In the genomic region with DNA sequence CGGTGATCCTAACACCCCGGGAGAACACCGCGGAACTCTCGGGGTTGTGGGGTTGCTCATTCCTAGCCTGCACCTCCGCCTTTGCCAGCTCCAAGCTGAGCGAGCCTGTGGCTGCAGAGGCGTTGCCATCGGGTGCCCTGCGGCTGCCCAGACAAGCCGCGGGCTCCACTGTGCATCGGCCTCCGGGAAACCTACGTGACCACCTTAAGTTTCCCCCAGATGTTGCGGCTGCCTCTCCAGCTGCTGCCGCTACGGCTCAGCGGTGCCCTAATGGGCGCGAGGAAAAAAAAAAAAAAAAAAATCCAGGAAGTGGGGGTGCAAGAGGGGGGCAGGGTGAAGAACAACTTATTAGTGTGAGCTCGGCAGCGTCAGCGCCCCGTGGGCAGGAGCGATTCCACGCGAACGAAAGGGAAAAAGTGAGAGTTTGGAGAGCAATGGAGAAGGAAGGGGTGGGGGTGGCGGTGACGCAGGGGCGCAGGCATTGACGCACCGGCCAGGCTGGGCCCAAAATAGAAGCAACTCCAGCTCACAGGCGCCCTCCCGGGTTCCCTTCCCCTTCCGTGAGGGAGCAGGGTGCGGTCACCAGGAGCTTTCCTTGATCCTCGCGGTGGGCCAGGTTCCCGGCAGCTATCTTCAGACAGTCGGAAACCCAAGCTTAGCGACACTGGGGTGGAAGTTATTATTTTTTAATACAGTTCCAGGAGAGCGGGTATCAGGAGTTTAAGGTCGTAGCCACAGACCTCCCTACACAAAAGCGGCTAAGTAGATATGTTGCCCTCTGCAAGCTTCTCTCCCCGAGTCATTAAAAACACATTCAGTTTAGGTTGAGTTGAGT, we compare ENCODE assay signal across 8 mouse cellular contexts. TPM values are rescaled to one million over a fixed set of nuclear protein-coding genes. Genes with fewer than 3 reads are reported as not detected.
A peak's percentile ranks its signal among the peaks of the same experiment; 100 is the strongest.
DNase-seq lines count a peak whose midpoint lies in the region; ATAC-seq lines count a peak whose summit lies in the region.

No protein-coding gene starts in this region.

- H3K4me1 ChIP-seq in embryonic facial prominence, embryonic 11.5 days (ENCODE audit: control insufficient read depth, insufficient read depth, low read length) = no peaks in the 10 kb centered on the region
- peaks cover 29% of the 10 kb centered on the region; the same call in 1 of the 2 replicates for H3K4me1 ChIP-seq in limb, embryonic 15.5 days
- H3K4me1 ChIP-seq in midbrain, embryonic 16.5 days (ENCODE audit: control insufficient read depth, insufficient read depth, low read length) = peaks cover 26% of the 10 kb centered on the region
- H3K4me1 ChIP-seq in stomach, embryonic 14.5 days (ENCODE audit: control insufficient read depth, insufficient read depth, low read length) = 0 out of 2 replicates have a peak, but pooled peaks cover 3% of the 10 kb centered on the region

- H3K9ac ChIP-seq in embryonic facial prominence, embryonic 11.5 days (replicated peaks; ENCODE audit: low read length) = peak overlapping the region; percentile 57
- peak overlapping the region; percentile 60 for H3K9ac ChIP-seq in limb, embryonic 15.5 days
- H3K9ac ChIP-seq in midbrain, embryonic 16.5 days (ENCODE audit: low read depth, low read length) = peak overlapping the region; percentile 57
- peak overlapping the region; percentile 46 for H3K9ac ChIP-seq in stomach, embryonic 14.5 days (replicated peaks; ENCODE audit: low read depth, low read length)

- peak; percentile 73 for DNase-seq in A20 (ENCODE audit: low read depth, low spot score)
- DNase-seq in adrenal gland, adult 8-10 months = peak; percentile 78
- peak; percentile 80 for DNase-seq in embryonic facial prominence, embryonic 11.5 days (ENCODE audit: low spot score)
- peak; percentile 89 to 90 for DNase-seq in heart, adult 18-20 months
- DNase-seq in kidney, adult 11 months = peak; percentile 65

- no peaks in the 10 kb centered on the region for H3K36me3 ChIP-seq in embryonic facial prominence, embryonic 11.5 days (replicated peaks; ENCODE audit: control insufficient read depth, insufficient read depth, low read depth, low read length)
- H3K36me3 ChIP-seq in limb, embryonic 15.5 days = no peaks in the 10 kb centered on the region
- no peaks in the 10 kb centered on the region for H3K36me3 ChIP-seq in midbrain, embryonic 16.5 days (ENCODE audit: control insufficient read depth, insufficient read depth, low read length)
- no peaks in the 10 kb centered on the region for H3K36me3 ChIP-seq in stomach, embryonic 14.5 days (ENCODE audit: control insufficient read depth, insufficient read depth, low read length)

- no peaks in the 10 kb centered on the region for H3K9me3 ChIP-seq in embryonic facial prominence, embryonic 11.5 days (replicated peaks; ENCODE audit: control insufficient read depth, low read length)
- no peaks in the 10 kb centered on the region for H3K9me3 ChIP-seq in limb, embryonic 15.5 days
- H3K9me3 ChIP-seq in midbrain, embryonic 16.5 days (replicated peaks; ENCODE audit: control insufficient read depth, low read length, poor library complexity, severe bottlenecking) = no peaks in the 10 kb centered on the region
- no peaks in the 10 kb centered on the region for H3K9me3 ChIP-seq in stomach, embryonic 14.5 days (ENCODE audit: control insufficient read depth, low read depth, low read length)

- H3K4me2 ChIP-seq in embryonic facial prominence, embryonic 11.5 days (ENCODE audit: low read depth, low read length) = peak overlapping the region; percentile 98
- peak overlapping the region; percentile 98 for H3K4me2 ChIP-seq in limb, embryonic 15.5 days
- H3K4me2 ChIP-seq in midbrain, embryonic 16.5 days (ENCODE audit: low read length) = peak overlapping the region; percentile 81
- peak overlapping the region; percentile 96 for H3K4me2 ChIP-seq in stomach, embryonic 14.5 days (replicated peaks; ENCODE audit: low read depth, low read length)

- H3K27ac ChIP-seq in embryonic facial prominence, embryonic 11.5 days (replicated peaks; ENCODE audit: low read depth, low read length) = peak overlapping the region; percentile 28; the same call in 1 of the 2 replicates
- H3K27ac ChIP-seq in limb, embryonic 15.5 days = peak overlapping the region; percentile 91
- H3K27ac ChIP-seq in midbrain, embryonic 16.5 days (ENCODE audit: low read length) = peak overlapping the region; percentile 57; the same call in 1 of the 2 replicates
- peak overlapping the region; percentile 83 for H3K27ac ChIP-seq in stomach, embryonic 14.5 days (ENCODE audit: low read length)

- H3K27me3 ChIP-seq in embryonic facial prominence, embryonic 11.5 days (ENCODE audit: control insufficient read depth, insufficient read depth, low read length) = peaks cover 21% of the 10 kb centered on the region
- peaks cover 30% of the 10 kb centered on the region for H3K27me3 ChIP-seq in limb, embryonic 15.5 days
- peaks cover 31% of the 10 kb centered on the region for H3K27me3 ChIP-seq in midbrain, embryonic 16.5 days (ENCODE audit: control insufficient read depth, insufficient read depth, low read depth, low read length)
- peaks cover 15% of the 10 kb centered on the region for H3K27me3 ChIP-seq in stomach, embryonic 14.5 days (ENCODE audit: control insufficient read depth, insufficient read depth, low read length)

- H3K4me3 ChIP-seq in embryonic facial prominence, embryonic 11.5 days (ENCODE audit: low read depth, low read length) = peak overlapping the region; percentile 78
- H3K4me3 ChIP-seq in limb, embryonic 15.5 days = peak overlapping the region; percentile 68
- H3K4me3 ChIP-seq in midbrain, embryonic 16.5 days (ENCODE audit: low read depth, low read length) = peak overlapping the region; percentile 81
- peak overlapping the region; percentile 76 for H3K4me3 ChIP-seq in stomach, embryonic 14.5 days (ENCODE audit: low read depth, low read length)

- under 1% methylated on average over 47 of the region's 47 CpGs for WGBS in embryonic facial prominence, embryonic 11.5 days
- WGBS in limb, embryonic 15.5 days = under 1% methylated on average over 47 of the region's 47 CpGs
- WGBS in midbrain, embryonic 16.5 days = under 1% methylated on average over 47 of the region's 47 CpGs
- WGBS in stomach, embryonic 14.5 days = 1% methylated on average over 46 of the region's 47 CpGs

- peak; percentile 25; the same call in 1 of the 2 replicates for ATAC-seq in embryonic facial prominence, embryonic 11.5 days (replicated peaks; ENCODE audit: insufficient number of reproducible peaks, low FRiP score, low TSS enrichment, low read depth)
- ATAC-seq in limb, embryonic 15.5 days (ENCODE audit: insufficient number of reproducible peaks, low FRiP score, low TSS enrichment, low read depth) = peak; percentile 78
- peak; percentile 28; the same call in 1 of the 2 replicates for ATAC-seq in midbrain, embryonic 16.5 days
- ATAC-seq in stomach, embryonic 14.5 days (ENCODE audit: insufficient number of reproducible peaks, insufficient read depth, low FRiP score, low read depth) = peak; percentile 78

RNA-seq across cellular contexts. Expression of gene Nr4a2, which starts 7.2 kb away (rescaled TPM):
- 10 to 100 TPM in 1 of 4 experiments, 1 to 10 TPM in 3; 6.8 to 29.7 (median 8.4) TPM for total RNA-seq in adrenal gland, adult 8-10 months (2022)
- polyA plus RNA-seq in embryonic facial prominence, embryonic 11.5 days (2014; fragmentation: Nextera tagmentation; extraction: Ambion mirVana) = 3.7 and 5.7 TPM in 2 replicates
- 1 to 10 TPM; 1.7 TPM for total RNA-seq in heart, adult 18-20 months (2021)
- 6.6 and 7.3 TPM in 2 replicates for polyA plus RNA-seq in limb, embryonic 15.5 days (2015; fragmentation: Nextera tagmentation; extraction: Ambion mirVana)
- 26.0 and 40.4 TPM in 2 replicates for polyA plus RNA-seq in midbrain, embryonic 16.5 days (2015; fragmentation: Nextera tagmentation; extraction: Ambion mirVana)
- 7.5 and 7.6 TPM in 2 replicates for polyA plus RNA-seq in stomach, embryonic 14.5 days (2014; fragmentation: Nextera tagmentation; extraction: Ambion mirVana)

Comparison
In these comparisons a context has a peak if more than half of its experiments do, and no peak if none do; other contexts are left out.
1. Peak in every context shown above with its lines: DNase-seq, ATAC-seq, H3K4me3 ChIP-seq and H3K27ac ChIP-seq.
2. ATAC-seq: peak in every context shown above with its lines; median percentile 78 in limb, embryonic 15.5 days; 78 in stomach, embryonic 14.5 days; 28 in midbrain, embryonic 16.5 days; 25 in embryonic facial prominence, embryonic 11.5 days.
3. H3K27ac ChIP-seq: peak in every context shown above with its lines; median percentile 91 in limb, embryonic 15.5 days; 83 in stomach, embryonic 14.5 days; 57 in midbrain, embryonic 16.5 days; 28 in embryonic facial prominence, embryonic 11.5 days.